9 mouse cellular contexts compared by ENCODE assay signal in the genomic region with DNA sequence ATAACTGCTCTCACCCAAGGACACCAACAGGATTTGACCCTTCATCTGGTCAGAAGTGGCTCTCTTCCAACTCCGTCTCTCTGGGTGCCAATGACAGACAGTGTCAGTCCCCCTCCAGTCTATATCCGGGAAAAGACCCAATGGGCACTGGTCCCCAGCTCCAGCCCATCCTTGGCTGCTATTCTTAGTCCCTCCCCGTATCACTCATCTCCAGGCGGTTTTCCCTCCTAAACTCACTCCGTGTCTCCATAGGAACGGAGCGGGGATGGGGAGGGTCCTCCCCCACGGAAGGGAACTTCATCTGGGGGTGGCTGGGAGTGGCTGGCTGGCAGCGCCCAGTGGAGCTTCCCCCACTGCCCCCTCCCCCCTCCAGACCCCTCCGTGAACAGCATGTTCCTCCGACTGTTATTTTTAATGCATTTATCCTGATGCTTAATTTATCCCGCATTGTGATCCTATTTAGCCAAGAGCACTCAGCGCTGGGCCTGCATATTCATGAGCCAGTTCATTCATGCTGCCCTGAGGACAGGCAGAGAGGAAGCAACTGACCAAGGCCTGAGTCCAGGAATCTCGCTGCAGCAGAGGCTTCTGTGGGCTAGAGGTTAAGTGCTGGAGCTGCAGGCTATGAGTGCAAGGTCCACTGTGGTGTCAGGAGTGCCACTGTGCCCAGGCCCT. TPM values are rescaled to one million over a fixed set of nuclear protein-coding genes. Genes with fewer than 3 reads are reported as not detected.
DNase-seq lines count a peak whose midpoint lies in the region; ATAC-seq and TF ChIP-seq lines count a peak whose summit lies in the region.
"Had no signal": no experiment of that assay in that cellular context is flagged by ENCODE, and none has a peak within 500 bp of the region (broad histone marks: within the 10 kb centered on the region; RNA-seq: fewer than 3 reads in every experiment).

No protein-coding gene starts in this region.

- H3K36me3 ChIP-seq in kidney, adult 2 months (ENCODE audit: control insufficient read depth, insufficient read depth, low read length), result no peaks in the 10 kb centered on the region
- H3K36me3 ChIP-seq in kidney, embryonic 14.5 days (ENCODE audit: control insufficient read depth, insufficient read depth, low read length), result no peaks in the 10 kb centered on the region
- no peaks in the 10 kb centered on the region for H3K36me3 ChIP-seq in kidney, postnatal 0 days (ENCODE audit: insufficient read depth, low read length)
- no peaks in the 10 kb centered on the region for H3K36me3 ChIP-seq in midbrain, embryonic 16.5 days (ENCODE audit: control insufficient read depth, insufficient read depth, low read length)
- H3K36me3 ChIP-seq: limb, embryonic 13.5 days had no signal

- no peaks in the 10 kb centered on the region for H3K4me1 ChIP-seq in kidney, adult 2 months (ENCODE audit: control insufficient read depth, insufficient read depth, low read length)
- H3K4me1 ChIP-seq in kidney, embryonic 14.5 days (ENCODE audit: control insufficient read depth, insufficient read depth, low read length), result no peaks in the 10 kb centered on the region
- H3K4me1 ChIP-seq in kidney, postnatal 0 days (replicated peaks; ENCODE audit: insufficient read depth, low read length), result no peaks in the 10 kb centered on the region
- peaks cover 11% of the 10 kb centered on the region for H3K4me1 ChIP-seq in midbrain, embryonic 16.5 days (ENCODE audit: control insufficient read depth, insufficient read depth, low read length)
- H3K4me1 ChIP-seq: limb, embryonic 13.5 days had no signal

- no peak for TF ChIP-seq CTCF in kidney, adult 2 months (conservative IDR thresholded peaks at IDR 0.05; ENCODE audit: insufficient read depth, insufficient read length, low read depth, low read length)
- TF ChIP-seq CTCF in kidney, postnatal 0 days (IDR thresholded peaks at IDR 0.05; ENCODE audit: low read depth), result no peak

- no peak overlapping the region for H3K4me2 ChIP-seq in kidney, embryonic 14.5 days (replicated peaks; ENCODE audit: low read depth, low read length)
- H3K4me2 ChIP-seq in kidney, postnatal 0 days (ENCODE audit: low read length), result no peak overlapping the region
- peak overlapping the region; percentile 46 for H3K4me2 ChIP-seq in midbrain, embryonic 16.5 days (ENCODE audit: low read length)
- H3K4me2 ChIP-seq: limb, embryonic 13.5 days had no signal

- no peaks in the 10 kb centered on the region for H3K27me3 ChIP-seq in kidney, adult 2 months (replicated peaks; ENCODE audit: control insufficient read depth, insufficient read depth, low read length)
- H3K27me3 ChIP-seq in kidney, embryonic 14.5 days (ENCODE audit: control insufficient read depth, insufficient read depth, low read length), result no peaks in the 10 kb centered on the region
- H3K27me3 ChIP-seq in kidney, postnatal 0 days (ENCODE audit: insufficient read depth, low read length), result 0 out of 2 replicates have a peak, but pooled peaks cover 3% of the 10 kb centered on the region
- no peaks in the 10 kb centered on the region for H3K27me3 ChIP-seq in midbrain, embryonic 16.5 days (ENCODE audit: control insufficient read depth, insufficient read depth, low read depth, low read length)

- DNase-seq in kidney, adult 2 months, result peak; percentile 65
- DNase-seq in kidney, postnatal 0 days (ENCODE audit: low spot score), result no peak
- no peak for DNase-seq in T-cell, adult 2 months (ENCODE audit: low spot score)
- DNase-seq in adrenal gland, postnatal 10 days, result no peak

- TF ChIP-seq POLR2A in kidney, adult 2 months (IDR thresholded peaks at IDR 0.05; ENCODE audit: low read depth, low read length), result no peak

- no peaks in the 10 kb centered on the region for H3K9me3 ChIP-seq in kidney, embryonic 14.5 days (ENCODE audit: control insufficient read depth, low read length)
- H3K9me3 ChIP-seq in kidney, postnatal 0 days (replicated peaks; ENCODE audit: low read length), result no peaks in the 10 kb centered on the region
- H3K9me3 ChIP-seq in midbrain, embryonic 16.5 days (replicated peaks; ENCODE audit: control insufficient read depth, low read length, poor library complexity, severe bottlenecking), result no peaks in the 10 kb centered on the region
- H3K9me3 ChIP-seq: limb, embryonic 13.5 days had no signal

- no peak for ATAC-seq in kidney, embryonic 14.5 days (ENCODE audit: low FRiP score, low TSS enrichment)
- ATAC-seq in frontal cortex, adult (ENCODE audit: low TSS enrichment), result peak; percentile 17; the same call in 1 of the 2 replicates
- ATAC-seq in kidney, postnatal 0 days (replicated peaks; ENCODE audit: low FRiP score, low read depth), result 0 out of 2 replicates have a peak, but pooled peaks have one; percentile 33
- peak; percentile 43 for ATAC-seq in midbrain, embryonic 16.5 days
- ATAC-seq in inflammation-experienced regulatory T-cells, adult 6 months, result no peak

- no peak overlapping the region for H3K27ac ChIP-seq in kidney, adult 2 months (ENCODE audit: insufficient read depth, low read depth, low read length)
- H3K27ac ChIP-seq in kidney, embryonic 14.5 days (ENCODE audit: low read depth, low read length), result no peak overlapping the region
- H3K27ac ChIP-seq in kidney, postnatal 0 days, result no peak overlapping the region
- peak overlapping the region; percentile 23 for H3K27ac ChIP-seq in midbrain, embryonic 16.5 days (ENCODE audit: low read length)
- H3K27ac ChIP-seq: limb, embryonic 13.5 days had no signal

- H3K9ac ChIP-seq in kidney, embryonic 14.5 days (ENCODE audit: low read depth, low read length), result no peak overlapping the region
- H3K9ac ChIP-seq in kidney, postnatal 0 days (ENCODE audit: low read depth, low read length), result no peak overlapping the region
- peak overlapping the region; percentile 34; the same call in 1 of the 2 replicates for H3K9ac ChIP-seq in midbrain, embryonic 16.5 days (ENCODE audit: low read depth, low read length)
- H3K9ac ChIP-seq: limb, embryonic 13.5 days had no signal

- no peak overlapping the region for H3K4me3 ChIP-seq in kidney, adult 2 months (ENCODE audit: insufficient read depth, low read depth, low read length)
- no peak overlapping the region for H3K4me3 ChIP-seq in kidney, embryonic 14.5 days (ENCODE audit: low read length)
- no peak overlapping the region for H3K4me3 ChIP-seq in kidney, postnatal 0 days (replicated peaks; ENCODE audit: low read depth, low read length)
- H3K4me3 ChIP-seq in midbrain, embryonic 16.5 days (ENCODE audit: low read depth, low read length), result no peak overlapping the region
- H3K4me3 ChIP-seq: limb, embryonic 13.5 days had no signal

- WGBS in kidney, adult 2 months, result 40% methylated on average over 14 of the region's 14 CpGs
- WGBS in kidney, embryonic 14.5 days, result 51% methylated on average over 14 of the region's 14 CpGs
- 37% methylated on average over 14 of the region's 14 CpGs for WGBS in kidney, postnatal 0 days
- WGBS in midbrain, embryonic 16.5 days, result 10% methylated on average over 14 of the region's 14 CpGs

RNA-seq across cellular contexts. Expression of gene Dlgap4, which starts 28.6 kb away (rescaled TPM):
- 50.6 and 51.1 TPM in 2 replicates for polyA plus RNA-seq in kidney, adult 2 months (2012; rRNA removed)
- polyA plus RNA-seq in kidney, embryonic 14.5 days (2014; fragmentation: Nextera tagmentation; extraction: Ambion mirVana), result 77.7 and 78.6 TPM in 2 replicates
- polyA plus RNA-seq in kidney, postnatal 0 days (2015; fragmentation: Nextera tagmentation; extraction: Ambion mirVana), result 61.1 and 65.6 TPM in 2 replicates
- polyA plus RNA-seq in midbrain, embryonic 16.5 days (2015; fragmentation: Nextera tagmentation; extraction: Ambion mirVana), result 270 and 271 TPM in 2 replicates
- 10 to 100 TPM; 58.0 to 75.9 (median 74.7) TPM for polyA plus RNA-seq in inflammation-experienced regulatory T-cells, adult 6 months (2017; shearing (Covaris generic))
- 10 to 100 TPM; 36.9 to 40.3 TPM for total RNA-seq in adrenal gland, postnatal 10 days (2021)

RNA-seq across cellular contexts. Expression of gene Aar2, which starts 37.5 kb away (rescaled TPM):
- polyA plus RNA-seq in kidney, adult 2 months (2012; rRNA removed), result 25.7 and 29.3 TPM in 2 replicates
- 34.0 and 45.2 TPM in 2 replicates for polyA plus RNA-seq in kidney, embryonic 14.5 days (2014; fragmentation: Nextera tagmentation; extraction: Ambion mirVana)
- polyA plus RNA-seq in kidney, postnatal 0 days (2015; fragmentation: Nextera tagmentation; extraction: Ambion mirVana), result 30.0 and 32.7 TPM in 2 replicates
- polyA plus RNA-seq in midbrain, embryonic 16.5 days (2015; fragmentation: Nextera tagmentation; extraction: Ambion mirVana), result 46.7 and 48.2 TPM in 2 replicates
- polyA plus RNA-seq in inflammation-experienced regulatory T-cells, adult 6 months (2017; shearing (Covaris generic)), result 10 to 100 TPM; 28.5 to 34.5 (median 31.8) TPM
- total RNA-seq in adrenal gland, postnatal 10 days (2021), result 10 to 100 TPM; 27.2 TPM

Comparison
In these comparisons a context has a peak if more than half of its experiments do, and no peak if none do; other contexts are left out.
1. ATAC-seq: peak in frontal cortex, adult (single experiment), kidney, postnatal 0 days (single experiment) and midbrain, embryonic 16.5 days (single experiment); none in kidney, embryonic 14.5 days (single experiment) and inflammation-experienced regulatory T-cells, adult 6 months (single experiment).